Mouse (Mus musculus) MEL (cell line): ENCODE measurements around the gene Ralgapb. TPM values are rescaled to one million over a fixed set of nuclear protein-coding genes. Genes with fewer than 3 reads are reported as not detected.

Experiments used
- DNase-seq: peaks from one replicate; pipeline ENCODE4 v3.0.0; 2011; ENCODE audit warnings: low read depth, low spot score
- H3K27ac ChIP-seq: 2 replicates; pipeline ENCODE4 v1.5.1; 2012; ENCODE audit warnings: low read depth, mild to moderate bottlenecking, control low read depth, low read length, moderate library complexity; ENCODE audit not compliant: control insufficient read depth
- H3K27me3 ChIP-seq, 2 experiments: fragments of 150-350 bp in 1 of 2; sonication (generic) in 1 of 2; 2 replicates each; pipeline ENCODE4 v1.6.1; 2012; ENCODE audit warnings: low read length in 2 of 2, mild to moderate bottlenecking in 2 of 2, improper control_type of control experiment in 1 of 2, moderate library complexity in 1 of 2; ENCODE audit not compliant: insufficient read depth in 2 of 2, control insufficient read depth in 1 of 2
- H3K36me3 ChIP-seq, 2 experiments: 2 replicates each; pipeline ENCODE4 v1.6.1; 2012 to 2014; ENCODE audit warnings: low read length in 2 of 2, improper control_type of control experiment in 1 of 2, inconsistent platforms in 1 of 2, mild to moderate bottlenecking in 1 of 2; ENCODE audit not compliant: insufficient read depth in 2 of 2, control insufficient read depth in 1 of 2
- H3K4me1 ChIP-seq, 2 experiments: fragments of 150-350 bp in 1 of 2; sonication (generic) in 1 of 2; 2 replicates each; pipeline ENCODE4 v1.6.1; 2012; ENCODE audit warnings: low read length in 2 of 2, improper control_type of control experiment in 1 of 2, mild to moderate bottlenecking in 1 of 2; ENCODE audit not compliant: insufficient read depth in 2 of 2, control insufficient read depth in 1 of 2
- H3K4me3 ChIP-seq, 2 experiments: fragments of 150-350 bp in 1 of 2; sonication (generic) in 1 of 2; 2 replicates each; pipeline ENCODE4 v1.5.1; 2012; ENCODE audit warnings: low read depth in 2 of 2, low read length in 2 of 2, mild to moderate bottlenecking in 2 of 2, moderate library complexity in 2 of 2, control low read depth in 1 of 2, improper control_type of control experiment in 1 of 2; ENCODE audit not compliant: control insufficient read depth in 1 of 2, insufficient read depth in 1 of 2
- H3K79me2 ChIP-seq: 2 replicates; pipeline ENCODE4 v1.6.1; 2012; ENCODE audit warnings: mild to moderate bottlenecking, low read length, moderate library complexity; ENCODE audit not compliant: control insufficient read depth, poor library complexity, insufficient read depth
- H3K9ac ChIP-seq: 2 replicates; pipeline ENCODE4 v1.6.1; 2012; ENCODE audit warnings: low read depth, mild to moderate bottlenecking, control low read depth, low read length, moderate library complexity; ENCODE audit not compliant: control insufficient read depth, poor library complexity, severe bottlenecking
- H3K9me3 ChIP-seq: fragments of 150-350 bp; sonication (generic); replicated peaks from 2 replicates; pipeline ENCODE4 v1.6.1; 2012; ENCODE audit warnings: mild to moderate bottlenecking, low read length, improper control_type of control experiment, moderate library complexity; ENCODE audit not compliant: insufficient read depth
- BHLHE40 ChIP-seq: IDR thresholded peaks from 2 replicates; pipeline ENCODE4 v1.6.1; 2012; ENCODE audit warnings: low read depth, mild to moderate bottlenecking, inconsistent platforms, low read length, improper control_type of control experiment, borderline replicate concordance
- CHD1 ChIP-seq: IDR thresholded peaks from 2 replicates; pipeline ENCODE4 v1.6.1; 2012; ENCODE audit warnings: low read depth, mild to moderate bottlenecking, inconsistent platforms, low read length, improper control_type of control experiment
- CHD2 ChIP-seq: IDR thresholded peaks from 2 replicates; pipeline ENCODE4 v1.6.1; 2011; ENCODE audit warnings: low read length, improper control_type of control experiment
- CTCF ChIP-seq, 3 experiments: IDR thresholded peaks in 2 of 3; conservative IDR thresholded peaks in 1 of 3; 2 replicates each; pipeline ENCODE4 v1.5.1; 2011 to 2012; ENCODE audit warnings: low read length in 3 of 3, low read depth in 2 of 3, mild to moderate bottlenecking in 2 of 3, improper control_type of control experiment in 1 of 3, inconsistent platforms in 1 of 3, mixed read lengths in 1 of 3, moderate library complexity in 1 of 3; ENCODE audit not compliant: control insufficient read depth in 1 of 3, insufficient read depth in 1 of 3, poor library complexity in 1 of 3, severe bottlenecking in 1 of 3
- ELF1 ChIP-seq: IDR thresholded peaks from 2 replicates; pipeline ENCODE4 v1.6.1; 2014; ENCODE audit warnings: low read depth, mild to moderate bottlenecking, inconsistent platforms, low read length, improper control_type of control experiment, moderate library complexity
- EP300 ChIP-seq, 2 experiments: IDR thresholded peaks; 2 replicates each; pipeline ENCODE4 v1.6.1; 2011; ENCODE audit warnings: improper control_type of control experiment in 2 of 2, low read length in 2 of 2, low read depth in 1 of 2, mild to moderate bottlenecking in 1 of 2
- GABPA ChIP-seq: IDR thresholded peaks from 2 replicates; pipeline ENCODE4 v1.6.1; 2012; ENCODE audit warnings: low read depth, mild to moderate bottlenecking, inconsistent platforms, low read length, improper control_type of control experiment, moderate library complexity
- GATA1 ChIP-seq: IDR thresholded peaks from 2 replicates; pipeline ENCODE4 v1.6.1; 2011; ENCODE audit warnings: low read depth, low read length, improper control_type of control experiment
- KAT2A ChIP-seq: conservative IDR thresholded peaks from 2 replicates; pipeline ENCODE4 v1.6.1; 2012; ENCODE audit warnings: low read depth, low read length, improper control_type of control experiment, inconsistent platforms
- MAFK ChIP-seq: IDR thresholded peaks from 2 replicates; pipeline ENCODE4 v1.6.1; 2011; ENCODE audit warnings: low read depth, mild to moderate bottlenecking, low read length, improper control_type of control experiment, borderline replicate concordance
- MAX ChIP-seq: IDR thresholded peaks from 2 replicates; pipeline ENCODE4 v1.6.1; 2011; ENCODE audit warnings: low read length, improper control_type of control experiment
- MXI1 ChIP-seq: IDR thresholded peaks from 2 replicates; pipeline ENCODE4 v1.6.1; 2011; ENCODE audit warnings: mild to moderate bottlenecking, low read depth, low read length, improper control_type of control experiment
- MYB ChIP-seq: IDR thresholded peaks from 2 replicates; pipeline ENCODE4 v1.6.1; 2011; ENCODE audit warnings: mild to moderate bottlenecking, low read depth, low read length, improper control_type of control experiment
- NELFE ChIP-seq: IDR thresholded peaks from 2 replicates; pipeline ENCODE4 v1.6.1; 2011; ENCODE audit warnings: low read depth, low read length, improper control_type of control experiment
- NRF1 ChIP-seq: IDR thresholded peaks from 2 replicates; pipeline ENCODE4 v1.6.1; 2014; ENCODE audit warnings: low read depth, mild to moderate bottlenecking, inconsistent platforms, low read length, improper control_type of control experiment, moderate library complexity; ENCODE audit not compliant: poor library complexity, insufficient read depth, severe bottlenecking
- POLR2A ChIP-seq, 2 experiments: IDR thresholded peaks; 2 replicates each; pipeline ENCODE4 v1.6.1; 2011 to 2012; ENCODE audit warnings: low read length in 2 of 2, mild to moderate bottlenecking in 2 of 2, control low read depth in 1 of 2, improper control_type of control experiment in 1 of 2, low read depth in 1 of 2, moderate library complexity in 1 of 2; ENCODE audit not compliant: control insufficient read depth in 1 of 2, insufficient read depth in 1 of 2, poor library complexity in 1 of 2
- POLR2AphosphoS5 ChIP-seq: IDR thresholded peaks from 2 replicates; pipeline ENCODE4 v1.6.1; 2012; ENCODE audit warnings: low read depth, borderline replicate concordance, mild to moderate bottlenecking, inconsistent platforms, low read length, moderate library complexity, mixed read lengths
- RCOR1 ChIP-seq: IDR thresholded peaks from 2 replicates; pipeline ENCODE4 v1.6.1; 2012; ENCODE audit warnings: low read depth, mild to moderate bottlenecking, inconsistent platforms, low read length, improper control_type of control experiment
- SIN3A ChIP-seq: IDR thresholded peaks from 2 replicates; pipeline ENCODE4 v1.6.1; 2012; ENCODE audit warnings: low read length, improper control_type of control experiment, inconsistent platforms
- USF2 ChIP-seq, 2 experiments: IDR thresholded peaks; 2 replicates each; pipeline ENCODE4 v1.6.1; 2011 to 2012; ENCODE audit warnings: improper control_type of control experiment in 2 of 2, low read length in 2 of 2, borderline replicate concordance in 1 of 2, inconsistent platforms in 1 of 2, low read depth in 1 of 2, mild to moderate bottlenecking in 1 of 2; ENCODE audit not compliant: insufficient read depth in 1 of 2
- ZC3H11A ChIP-seq: IDR thresholded peaks from 2 replicates; pipeline ENCODE4 v1.6.1; 2012; ENCODE audit warnings: low read depth, mild to moderate bottlenecking, inconsistent platforms, low read length, improper control_type of control experiment
- polyA plus RNA-seq, 2 experiments: library from polyadenylated mRNA; stranded (reverse) in 1 of 2; unstranded in 1 of 2; fragments of >175 nt in 1 of 2; fragments of >200 nt in 1 of 2; gene quantifications; 2 replicates each; pipeline versions ENCODE4 v1.2.1 to v1.2.4; 2012; ENCODE audit warnings: low replicate concordance in 2 of 2, low read depth in 1 of 2; ENCODE audit not compliant: insufficient read length in 2 of 2, insufficient read depth in 1 of 2, missing spikeins in 1 of 2
- total RNA-seq: library from RNA; depleted of rRNA; stranded (reverse); fragments of 300-350 nt; gene quantifications from 2 replicates; pipeline ENCODE4 v1.2.3, GENCODE M21; 2012

Gene Ralgapb
- total and polyA plus RNA-seq, 3 experiments, result 15.0 to 122 (median 20.7) TPM

- no peaks in the 10 kb centered on the region for H3K4me1 ChIP-seq
- TF ChIP-seq RCOR1 (no peak), NELFE (no peak), SIN3A (no peak), MYB (no peak), ZC3H11A (no peak), ELF1 (no peak), CHD1 (no peak), BHLHE40 (no peak), MXI1 (no peak), GABPA (no peak), POLR2A (IDR thresholded peaks at IDR 0.05; ENCODE audit: control insufficient read depth in 1 of 2, insufficient read depth in 1 of 2, low read depth in 1 of 2, low read length in 2 of 2, poor library complexity in 1 of 2) (no peak), MAX (no peak)
- no peak for DNase-seq
- H3K27ac ChIP-seq, result no peak overlapping the region
- H3K9me3 ChIP-seq, result no peaks in the 10 kb centered on the region
- H3K4me3 ChIP-seq, result no peak overlapping the region
- H3K27me3 ChIP-seq, result no peaks in the 10 kb centered on the region
- no peaks in the 10 kb centered on the region for H3K79me2 ChIP-seq
- no peaks in the 10 kb centered on the region for H3K36me3 ChIP-seq
- no peak overlapping the region for H3K9ac ChIP-seq
Measured at GRCm38 (mm10) chr2:158523060-158523459, 113.4 kb downstream of the Ralgapb start.

- no peak overlapping the region for H3K27ac ChIP-seq
- no peak for TF ChIP-seq GATA1
- TF ChIP-seq USF2 (IDR thresholded peaks at IDR 0.05; ENCODE audit: borderline replicate concordance in 1 of 2, insufficient read depth in 1 of 2, low read depth in 1 of 2, low read length in 2 of 2), result no peak
- TF ChIP-seq MAX, result no peak
- no peak for TF ChIP-seq KAT2A
- no peak for TF ChIP-seq GABPA
- TF ChIP-seq CHD1, result no peak
- no peak for TF ChIP-seq NELFE
- TF ChIP-seq CTCF (IDR thresholded peaks at IDR 0.05 in 2 of 3, conservative IDR thresholded peaks at IDR 0.05 in 1 of 3; ENCODE audit: control insufficient read depth in 1 of 3, insufficient read depth in 1 of 3, low read depth in 2 of 3, low read length in 3 of 3, poor library complexity in 1 of 3, severe bottlenecking in 1 of 3), result no peak
- no peak for TF ChIP-seq MAFK
- TF ChIP-seq CHD2, result no peak
- no peak for TF ChIP-seq POLR2A (IDR thresholded peaks at IDR 0.05; ENCODE audit: control insufficient read depth in 1 of 2, insufficient read depth in 1 of 2, low read depth in 1 of 2, low read length in 2 of 2, poor library complexity in 1 of 2)
- no peak for TF ChIP-seq NRF1
- TF ChIP-seq POLR2AphosphoS5, result no peak
- no peak for TF ChIP-seq SIN3A
- no peak for TF ChIP-seq EP300 (IDR thresholded peaks at IDR 0.05; ENCODE audit: low read depth in 1 of 2, low read length in 2 of 2)
- TF ChIP-seq ZC3H11A, result no peak
- no peaks in the 10 kb centered on the region for H3K9me3 ChIP-seq
- no peaks in the 10 kb centered on the region for H3K27me3 ChIP-seq
- H3K9ac ChIP-seq, result no peak overlapping the region
- DNase-seq, result no peak
- H3K79me2 ChIP-seq, result no peaks in the 10 kb centered on the region
- no peaks in the 10 kb centered on the region for H3K36me3 ChIP-seq
- no peaks in the 10 kb centered on the region for H3K4me1 ChIP-seq
- H3K4me3 ChIP-seq, result no peak overlapping the region
Measured at GRCm38 (mm10) chr2:158524129-158524860, 114.6 kb downstream of the Ralgapb start.
